Mouse (Mus musculus): ENCODE measurements around the gene Art2b. TPM values are rescaled to one million over a fixed set of nuclear protein-coding genes. Genes with fewer than 3 reads are reported as not detected.
"Not testable (repeated sequence)": the region's sequence is repeated elsewhere in the genome, so short reads cannot be mapped to it uniquely, and the experiment has no call there.

Art2b gene
- polyA plus RNA-seq, 2 experiments, result not detected

GRCm38 (mm10) chr7:101620373-101620772 lies 35.0 kb upstream of the Art2b start:
- H3K36me3 ChIP-seq (ENCODE audit: control insufficient read depth, insufficient read depth, low read length), result no peaks in the 10 kb centered on the region
- no peak overlapping the region for H3K27ac ChIP-seq (replicated peaks; ENCODE audit: low read depth, low read length)
- 31% methylated on average over 4 of the region's 4 CpGs for WGBS
- H3K4me1 ChIP-seq (ENCODE audit: control insufficient read depth, insufficient read depth, low read length), result no peaks in the 10 kb centered on the region
- no peak for TF ChIP-seq POLR2A (IDR thresholded peaks at IDR 0.05; ENCODE audit: borderline replicate concordance, extremely low read depth, insufficient read depth, insufficient read length)
- no peak overlapping the region for H3K4me3 ChIP-seq (replicated peaks; ENCODE audit: low read length)
- no peaks in the 10 kb centered on the region for H3K27me3 ChIP-seq (ENCODE audit: control insufficient read depth, insufficient read depth, low read length)
- DNase-seq (ENCODE audit: low spot score) (peak; percentile 50), ATAC-seq (ENCODE audit: low FRiP score, low read depth) (no peak)
- no peak overlapping the region for H3K4me2 ChIP-seq (replicated peaks; ENCODE audit: low read depth, low read length, severe bottlenecking)
- H3K9me3 ChIP-seq (ENCODE audit: control insufficient read depth, low read length), result no peaks in the 10 kb centered on the region
- no peak overlapping the region for H3K9ac ChIP-seq (ENCODE audit: low read depth, low read length, severe bottlenecking)

- no peak overlapping the region for H3K4me3 ChIP-seq (replicated peaks; ENCODE audit: low read length)
- 72% methylated on average over 7 of the region's 7 CpGs for whole genome bisulfite sequencing
- DNase-seq (ENCODE audit: low spot score) (no peak), ATAC-seq (ENCODE audit: low FRiP score, low read depth) (no peak)
- H3K4me1 ChIP-seq (ENCODE audit: control insufficient read depth, insufficient read depth, low read length), result no peaks in the 10 kb centered on the region
- no peaks in the 10 kb centered on the region for H3K36me3 ChIP-seq (ENCODE audit: control insufficient read depth, insufficient read depth, low read length)
- H3K27ac ChIP-seq (replicated peaks; ENCODE audit: low read depth, low read length), result no peak overlapping the region
- no peaks in the 10 kb centered on the region for H3K9me3 ChIP-seq (ENCODE audit: control insufficient read depth, low read length)
- no peaks in the 10 kb centered on the region for H3K27me3 ChIP-seq (ENCODE audit: control insufficient read depth, insufficient read depth, low read length)
- no peak overlapping the region for H3K4me2 ChIP-seq (replicated peaks; ENCODE audit: low read depth, low read length, severe bottlenecking)
- no peak overlapping the region for H3K9ac ChIP-seq (ENCODE audit: low read depth, low read length, severe bottlenecking)
- no peak for TF ChIP-seq POLR2A (IDR thresholded peaks at IDR 0.05; ENCODE audit: borderline replicate concordance, extremely low read depth, insufficient read depth, insufficient read length)
These were observed 32.9 kb upstream of the Art2b start for GRCm38 (mm10) chr7:101618273-101618672.

GRCm38 (mm10) chr7:101617438-101618165 lies 32.2 kb upstream of the Art2b start:
- TF ChIP-seq POLR2A (IDR thresholded peaks at IDR 0.05; ENCODE audit: borderline replicate concordance, extremely low read depth, insufficient read depth, insufficient read length), result no peak
- Histone ChIP-seq H3K36me3 (ENCODE audit: control insufficient read depth, insufficient read depth, low read length) (no peaks in the 10 kb centered on the region), H3K4me3 (replicated peaks; ENCODE audit: low read length) (no peak overlapping the region), H3K4me1 (ENCODE audit: control insufficient read depth, insufficient read depth, low read length) (no peaks in the 10 kb centered on the region), H3K4me2 (replicated peaks; ENCODE audit: low read depth, low read length, severe bottlenecking) (no peak overlapping the region), H3K27me3 (ENCODE audit: control insufficient read depth, insufficient read depth, low read length) (no peaks in the 10 kb centered on the region), H3K9ac (ENCODE audit: low read depth, low read length, severe bottlenecking) (no peak overlapping the region), H3K9me3 (ENCODE audit: control insufficient read depth, low read length) (no peaks in the 10 kb centered on the region), H3K27ac (replicated peaks; ENCODE audit: low read depth, low read length) (no peak overlapping the region)
- DNase-seq (ENCODE audit: low spot score) (no peak), ATAC-seq (ENCODE audit: low FRiP score, low read depth) (no peak)
- WGBS, result 65% methylated on average over 10 of the region's 10 CpGs

GRCm38 (mm10) chr7:101616136-101616835 lies 30.9 kb upstream of the Art2b start:
- H3K27ac ChIP-seq (replicated peaks; ENCODE audit: low read depth, low read length), result no peak overlapping the region
- no peak for ATAC-seq (ENCODE audit: low FRiP score, low read depth)
- 83% methylated on average over 6 of the region's 6 CpGs for WGBS
- no peak for TF ChIP-seq POLR2A (IDR thresholded peaks at IDR 0.05; ENCODE audit: borderline replicate concordance, extremely low read depth, insufficient read depth, insufficient read length)
- no peak overlapping the region for H3K9ac ChIP-seq (ENCODE audit: low read depth, low read length, severe bottlenecking)
- H3K27me3 ChIP-seq (ENCODE audit: control insufficient read depth, insufficient read depth, low read length), result no peaks in the 10 kb centered on the region
- no peaks in the 10 kb centered on the region for H3K36me3 ChIP-seq (ENCODE audit: control insufficient read depth, insufficient read depth, low read length)
- no peak overlapping the region for H3K4me2 ChIP-seq (replicated peaks; ENCODE audit: low read depth, low read length, severe bottlenecking)
- H3K4me1 ChIP-seq (ENCODE audit: control insufficient read depth, insufficient read depth, low read length), result no peaks in the 10 kb centered on the region
- no peak for DNase-seq (ENCODE audit: low spot score)
- H3K4me3 ChIP-seq (replicated peaks; ENCODE audit: low read length), result no peak overlapping the region
- no peaks in the 10 kb centered on the region for H3K9me3 ChIP-seq (ENCODE audit: control insufficient read depth, low read length)

- H3K9ac ChIP-seq (ENCODE audit: low read depth, low read length, severe bottlenecking), result no peak overlapping the region
- no peaks in the 10 kb centered on the region for H3K4me1 ChIP-seq (ENCODE audit: control insufficient read depth, insufficient read depth, low read length)
- TF ChIP-seq POLR2A (IDR thresholded peaks at IDR 0.05; ENCODE audit: borderline replicate concordance, extremely low read depth, insufficient read depth, insufficient read length), result no peak
- no peak overlapping the region for H3K27ac ChIP-seq (replicated peaks; ENCODE audit: low read depth, low read length)
- WGBS, result 78% methylated on average over 7 of the region's 7 CpGs
- no peaks in the 10 kb centered on the region for H3K9me3 ChIP-seq (ENCODE audit: control insufficient read depth, low read length)
- no peaks in the 10 kb centered on the region for H3K36me3 ChIP-seq (ENCODE audit: control insufficient read depth, insufficient read depth, low read length)
- ATAC-seq (ENCODE audit: low FRiP score, low read depth), result no peak
- no peak overlapping the region for H3K4me2 ChIP-seq (replicated peaks; ENCODE audit: low read depth, low read length, severe bottlenecking)
- DNase-seq (ENCODE audit: low spot score), result no peak
- no peaks in the 10 kb centered on the region for H3K27me3 ChIP-seq (ENCODE audit: control insufficient read depth, insufficient read depth, low read length)
- no peak overlapping the region for H3K4me3 ChIP-seq (replicated peaks; ENCODE audit: low read length)
These were observed 30.0 kb upstream of the Art2b start for GRCm38 (mm10) chr7:101615406-101615805.

- H3K27ac ChIP-seq (replicated peaks; ENCODE audit: low read depth, low read length), result not testable (repeated sequence)
- 79% methylated on average over 8 of the region's 8 CpGs for WGBS
These were observed 27.6 kb upstream of the Art2b start for GRCm38 (mm10) chr7:101612786-101613527.

More at GRCm38 (mm10) chr7:101612786-101613527, 27.6 kb upstream of the Art2b start:
- H3K4me3 ChIP-seq (replicated peaks; ENCODE audit: low read length); DNase-seq (ENCODE audit: low spot score); H3K9me3 ChIP-seq (ENCODE audit: control insufficient read depth, low read length); H3K27me3 ChIP-seq (ENCODE audit: control insufficient read depth, insufficient read depth, low read length); H3K4me1 ChIP-seq (ENCODE audit: control insufficient read depth, insufficient read depth, low read length); H3K4me2 ChIP-seq (replicated peaks; ENCODE audit: low read depth, low read length, severe bottlenecking); H3K9ac ChIP-seq (ENCODE audit: low read depth, low read length, severe bottlenecking); H3K36me3 ChIP-seq (ENCODE audit: control insufficient read depth, insufficient read depth, low read length); ATAC-seq (ENCODE audit: low FRiP score, low read depth): not testable (repeated sequence)
